In genomic region chr17:47501946-47502706, GRCm38 (mm10) we compare ENCODE assay signal across 8 mouse cellular contexts. TPM values are rescaled to one million over a fixed set of nuclear protein-coding genes. Genes with fewer than 3 reads are reported as not detected.
DNase-seq lines count a peak whose midpoint lies in the region; ATAC-seq lines count a peak whose summit lies in the region.

Gene Taf8, minus strand, starts transcription at chr17:47502292.

- peak within 1 kb of the TSS; percentile 88 for H3K9ac ChIP-seq in heart, embryonic 13.5 days
- peak within 1 kb of the TSS; percentile 81 for H3K9ac ChIP-seq in liver, embryonic 12.5 days
- H3K9ac ChIP-seq in stomach, embryonic 15.5 days: peak within 1 kb of the TSS; percentile 86

- peaks cover 8% of the 10 kb centered on the region for H3K4me1 ChIP-seq in brown adipose tissue, adult 24 weeks (ENCODE audit: control insufficient read depth, insufficient read depth, insufficient read length, low read length)
- H3K4me1 ChIP-seq in heart, embryonic 13.5 days: peaks cover 39% of the 10 kb centered on the region
- H3K4me1 ChIP-seq in liver, embryonic 12.5 days: peaks cover 56% of the 10 kb centered on the region
- peaks cover 25% of the 10 kb centered on the region for H3K4me1 ChIP-seq in stomach, embryonic 15.5 days

- no peaks in the 10 kb centered on the region for H3K27me3 ChIP-seq in heart, embryonic 13.5 days (replicated peaks)
- no peaks in the 10 kb centered on the region for H3K27me3 ChIP-seq in liver, embryonic 12.5 days (replicated peaks)
- H3K27me3 ChIP-seq in stomach, embryonic 15.5 days (replicated peaks): no peaks in the 10 kb centered on the region

- peak within 1 kb of the TSS; percentile 96 for H3K27ac ChIP-seq in brown adipose tissue, adult 24 weeks (replicated peaks; ENCODE audit: low read depth, low read length)
- peak within 1 kb of the TSS; percentile 78 for H3K27ac ChIP-seq in heart, embryonic 13.5 days (replicated peaks)
- H3K27ac ChIP-seq in liver, embryonic 12.5 days: peak within 1 kb of the TSS; percentile 88
- peak within 1 kb of the TSS; percentile 92 for H3K27ac ChIP-seq in stomach, embryonic 15.5 days

- H3K36me3 ChIP-seq in heart, embryonic 13.5 days: peaks cover 35% of the 10 kb centered on the region
- H3K36me3 ChIP-seq in liver, embryonic 12.5 days: peaks cover 35% of the 10 kb centered on the region
- H3K36me3 ChIP-seq in stomach, embryonic 15.5 days: peaks cover 13% of the 10 kb centered on the region

- DNase-seq in CD4-positive, CD25-positive, alpha-beta regulatory T cell, adult 2 months (ENCODE audit: low read depth, low spot score): peak; percentile 95
- peak; percentile 70 for DNase-seq in fat pad, adult 2 months (ENCODE audit: extremely low read depth, low read depth, low spot score)
- DNase-seq in kidney, postnatal 10 days: peak; percentile 96
- DNase-seq in natural killer cell, adult 2 months (ENCODE audit: low spot score in 2 of 2): peak; percentile 91 to 92

- H3K4me2 ChIP-seq in heart, embryonic 13.5 days: peak within 1 kb of the TSS; percentile 98
- H3K4me2 ChIP-seq in liver, embryonic 12.5 days: peak within 1 kb of the TSS; percentile 84
- peak within 1 kb of the TSS; percentile 89 for H3K4me2 ChIP-seq in stomach, embryonic 15.5 days

- peak; percentile 93 for ATAC-seq in heart, embryonic 13.5 days (ENCODE audit: extremely low read depth, insufficient number of reproducible peaks, low FRiP score, low TSS enrichment)
- peak; percentile 91 for ATAC-seq in liver, embryonic 12.5 days
- peak; percentile 93 for ATAC-seq in stomach, embryonic 15.5 days (ENCODE audit: insufficient read depth, low FRiP score, low read depth)

- WGBS in heart, embryonic 13.5 days: 2% methylated on average over 40 of the region's 40 CpGs
- 2% methylated on average over 40 of the region's 40 CpGs for WGBS in liver, embryonic 12.5 days (ENCODE audit: insufficient replicate concordance)
- 1% methylated on average over 40 of the region's 40 CpGs for WGBS in stomach, embryonic 15.5 days

- H3K4me3 ChIP-seq in brown adipose tissue, adult 24 weeks (ENCODE audit: insufficient read depth, low read depth, low read length): peak within 1 kb of the TSS; percentile 91
- H3K4me3 ChIP-seq in heart, embryonic 13.5 days: peak within 1 kb of the TSS; percentile 82
- H3K4me3 ChIP-seq in liver, embryonic 12.5 days: peak within 1 kb of the TSS; percentile 75
- peak within 1 kb of the TSS; percentile 90 for H3K4me3 ChIP-seq in stomach, embryonic 15.5 days (replicated peaks)

- no peaks in the 10 kb centered on the region for H3K9me3 ChIP-seq in heart, embryonic 13.5 days
- no peaks in the 10 kb centered on the region for H3K9me3 ChIP-seq in liver, embryonic 12.5 days (replicated peaks)
- H3K9me3 ChIP-seq in stomach, embryonic 15.5 days: no peaks in the 10 kb centered on the region

RNA-seq across cellular contexts. Expression of gene Taf8, which starts in this region (rescaled TPM):
- 6.8 and 8.9 TPM in 2 replicates for polyA plus RNA-seq in brown adipose tissue, adult 24 weeks (2012; ENCODE audit: insufficient read depth, insufficient read length, missing spikeins)
- 18.4 and 19.4 TPM in 2 replicates for polyA plus RNA-seq in heart, embryonic 13.5 days (2015; fragmentation: Nextera tagmentation; extraction: Ambion mirVana)
- polyA plus RNA-seq in liver, embryonic 12.5 days (2016; fragmentation: Nextera tagmentation; extraction: Ambion mirVana): 17.6 and 18.0 TPM in 2 replicates
- polyA plus RNA-seq in stomach, embryonic 15.5 days (2015; fragmentation: Nextera tagmentation; extraction: Ambion mirVana): 23.3 and 25.2 TPM in 2 replicates

Comparison
In these comparisons a context has a peak if more than half of its experiments do, and no peak if none do; other contexts are left out.
1. Peak in every context shown above with its lines: DNase-seq, ATAC-seq, H3K4me3 ChIP-seq and H3K27ac ChIP-seq.